Mouse (Mus musculus) myocyte (in vitro differentiated cells): Measurements from ENCODE around the gene Dnah6.

ENCODE experiments used
- POLR2A ChIP-seq: IDR thresholded peaks from one replicate; pipeline ENCODE4 v1.6.1; 2011; ENCODE audit warnings: low read depth, mild to moderate bottlenecking, control low read depth, moderate library complexity; ENCODE audit not compliant: insufficient read length
- POLR2AphosphoS2 ChIP-seq: IDR thresholded peaks from one replicate; pipeline ENCODE4 v1.6.1; 2011; ENCODE audit warnings: low read depth, control low read depth; ENCODE audit not compliant: insufficient read length
- REST ChIP-seq: IDR thresholded peaks from one replicate; pipeline ENCODE4 v1.6.1; 2011; ENCODE audit warnings: mild to moderate bottlenecking, control low read depth, moderate library complexity; ENCODE audit not compliant: insufficient read depth, insufficient read length

GRCm38 (mm10) chr6:73070663-73071062, 150.8 kb downstream of the Dnah6 start:
- no peak for TF ChIP-seq POLR2A
- no peak for TF ChIP-seq REST
- TF ChIP-seq POLR2AphosphoS2 = no peak
